Mouse (Mus musculus) cerebellum, adult 2 months (tissue): ENCODE measurements around the gene Rps6ka5.

Experiments used
- CTCF ChIP-seq: fragments of 200-500 bp; IDR thresholded peaks from 2 replicates; pipeline ENCODE4 v1.5.1; 2011; ENCODE audit warnings: low read depth, mild to moderate bottlenecking, control low read depth, low read length, moderate library complexity, borderline replicate concordance; ENCODE audit not compliant: insufficient read depth
- POLR2A ChIP-seq: fragments of 200-500 bp; IDR thresholded peaks from 2 replicates; pipeline ENCODE4 v1.6.1; 2011; ENCODE audit warnings: low read length, control low read depth, borderline replicate concordance; ENCODE audit not compliant: insufficient read depth

- TF ChIP-seq POLR2A (no peak), CTCF (no peak)
Measured at GRCm38 (mm10) chr12:100605596-100605995, 121.2 kb downstream of the Rps6ka5 start.
